Mouse (Mus musculus) E14TG2a.4 (cell line): ENCODE results near the gene Bcr.

Source experiments
- H3K27me3 ChIP-seq: 2 replicates; pipeline ENCODE4 v1.6.1; 2014; ENCODE audit warnings: low read length, control low read depth; ENCODE audit not compliant: insufficient read depth
- H3K36me3 ChIP-seq: 2 replicates; pipeline ENCODE4 v1.6.1; 2014; ENCODE audit warnings: low read length, control low read depth; ENCODE audit not compliant: insufficient read depth
- H3K4me1 ChIP-seq: replicated peaks from 2 replicates; pipeline ENCODE4 v1.6.1; 2014; ENCODE audit warnings: low read depth, low read length, control low read depth
- H3K4me3 ChIP-seq: replicated peaks from 2 replicates; pipeline ENCODE4 v1.5.1; 2014; ENCODE audit warnings: mild to moderate bottlenecking, low read length
- H3K9me3 ChIP-seq: 2 replicates; pipeline ENCODE4 v1.6.1; 2014; ENCODE audit warnings: low read length, control low read depth
- CTCF ChIP-seq: conservative IDR thresholded peaks from 2 replicates; pipeline ENCODE4 v1.5.1; 2014; ENCODE audit warnings: low read length
- NANOG ChIP-seq: IDR thresholded peaks from 2 replicates; pipeline ENCODE4 v1.6.1; 2014; ENCODE audit warnings: borderline replicate concordance, low read length, mixed read lengths
- POU5F1 ChIP-seq: IDR thresholded peaks from 2 replicates; pipeline ENCODE4 v1.6.1; 2014; ENCODE audit warnings: low read length, borderline replicate concordance

Gene Bcr

DNA sequence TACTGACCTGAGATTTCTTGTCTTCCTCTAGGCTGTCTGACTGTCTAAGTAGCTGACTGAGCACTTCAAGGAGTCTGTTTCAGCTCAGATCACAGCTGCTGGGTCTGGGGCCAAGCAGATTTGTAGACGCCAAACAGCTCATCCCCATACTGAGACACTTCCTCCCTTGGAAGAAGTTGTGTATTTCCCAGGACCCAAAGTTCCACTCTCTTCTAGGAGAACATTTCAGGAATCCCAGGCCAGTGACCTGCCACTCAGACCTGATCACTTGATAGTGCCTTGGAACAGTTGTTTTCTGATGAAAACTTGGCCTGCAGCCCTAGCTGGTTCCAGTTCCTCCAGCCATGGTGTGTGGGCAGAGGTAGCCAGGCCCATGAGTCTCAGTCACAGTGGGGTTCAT, 140.3 kb downstream of the Bcr start:
- Histone ChIP-seq H3K4me1 (no peaks in the 10 kb centered on the region), H3K36me3 (no peaks in the 10 kb centered on the region), H3K27me3 (peaks cover 6% of the 10 kb centered on the region; the same call in 1 of the 2 replicates), H3K9me3 (no peaks in the 10 kb centered on the region), H3K4me3 (no peak overlapping the region)
- TF ChIP-seq CTCF (no peak), NANOG (no peak), POU5F1 (no peak)

DNA sequence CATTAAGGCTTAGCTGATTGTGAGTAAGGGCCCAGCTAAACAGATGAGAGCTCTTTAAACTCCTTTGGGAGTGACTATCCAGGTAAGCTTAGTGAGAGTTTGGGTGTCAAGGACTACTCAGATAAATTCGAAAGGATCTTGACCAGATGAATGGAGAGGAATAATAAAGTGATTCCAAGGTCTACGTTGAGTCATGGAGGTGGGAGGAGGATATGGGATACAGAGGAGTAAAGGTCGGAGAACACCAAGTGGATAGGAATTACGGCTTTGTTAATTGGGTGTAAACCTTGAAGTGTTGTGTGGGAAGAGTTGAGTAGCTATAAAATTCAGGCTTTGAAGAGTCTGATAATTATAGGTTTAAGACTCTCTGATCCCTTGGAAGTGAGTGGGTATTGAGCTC, 145.8 kb downstream of the Bcr start:
- Histone ChIP-seq H3K4me1 (peaks cover 15% of the 10 kb centered on the region), H3K27me3 (peaks cover 6% of the 10 kb centered on the region; the same call in 1 of the 2 replicates), H3K4me3 (no peak overlapping the region), H3K9me3 (no peaks in the 10 kb centered on the region), H3K36me3 (no peaks in the 10 kb centered on the region)
- TF ChIP-seq NANOG (no peak), POU5F1 (no peak), CTCF (no peak)

DNA sequence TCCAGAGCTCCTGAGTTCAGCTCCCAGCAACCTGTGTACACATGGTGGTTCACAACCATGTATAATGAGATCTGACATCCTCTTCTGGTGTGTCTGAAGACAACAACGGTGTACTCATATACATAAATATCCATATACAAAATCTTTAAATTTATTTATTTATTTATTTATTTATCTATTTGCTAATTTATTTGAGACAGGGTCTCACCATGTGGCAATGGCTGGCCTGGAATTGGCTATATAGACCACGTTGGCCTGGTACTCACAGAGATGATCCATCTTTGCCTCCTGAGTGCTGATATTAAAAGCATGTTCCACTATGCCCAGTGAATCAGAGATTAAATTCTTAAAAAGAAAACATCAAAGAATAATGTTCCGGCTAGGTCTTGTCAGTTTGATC, 150.4 kb downstream of the Bcr start:
- H3K36me3 ChIP-seq: no peaks in the 10 kb centered on the region
- H3K4me3 ChIP-seq: no peak overlapping the region
- TF ChIP-seq NANOG: no peak
- no peak for TF ChIP-seq POU5F1
- no peak for TF ChIP-seq CTCF

DNA sequence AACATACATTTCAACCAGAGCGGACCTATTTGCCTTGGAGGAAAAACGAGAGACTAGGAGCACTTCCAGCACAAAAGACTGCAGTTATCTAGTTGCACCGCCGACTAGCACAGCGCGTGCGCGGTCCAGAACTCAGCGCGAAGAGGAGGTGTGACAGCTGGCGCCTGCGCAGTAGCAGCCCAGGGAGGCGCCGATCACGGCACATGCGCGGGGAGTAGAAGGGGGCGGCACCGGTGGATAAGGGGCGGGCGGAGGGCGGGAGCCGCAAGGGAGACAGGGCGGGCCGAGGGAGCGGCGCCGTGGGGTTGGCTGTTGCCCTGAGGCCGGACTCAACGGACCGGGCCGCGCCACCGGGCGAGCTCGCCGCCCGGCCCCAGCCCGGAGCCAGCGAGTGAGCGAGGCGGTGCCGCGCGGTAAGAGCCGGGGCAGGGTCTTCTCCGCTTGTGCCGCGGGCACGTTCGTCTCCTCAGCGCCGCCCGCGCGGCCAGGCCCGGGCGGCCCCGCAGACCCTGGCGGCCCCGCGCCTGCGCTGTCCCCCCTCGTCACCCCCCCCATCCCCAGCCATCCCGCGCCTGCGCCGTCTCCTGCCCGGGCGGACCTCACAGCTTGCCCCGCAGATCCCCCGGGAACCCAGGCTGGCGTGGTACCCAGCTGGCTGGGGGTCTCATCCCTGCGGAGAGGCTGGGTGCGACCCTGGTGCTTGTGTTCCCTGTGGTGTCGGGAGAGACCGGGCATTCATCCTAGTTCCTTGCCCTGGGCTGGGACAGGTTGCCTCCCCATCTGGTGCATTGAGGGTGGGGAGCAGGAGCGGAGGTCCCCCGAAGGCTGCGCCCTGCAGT, 151.6 kb downstream of the Bcr start, which contains the start of gene Specc1l:
Specc1l (plus strand) TSS at position 267 of the 839 bp plus-strand sequence.
- peaks cover 27% of the 10 kb centered on the region for H3K4me1 ChIP-seq
- TF ChIP-seq POU5F1: no peak
- TF ChIP-seq CTCF: no peak
- no peak for TF ChIP-seq NANOG

More for the DNA sequence above, 150.4 kb downstream of the Bcr start:
- H3K4me1 ChIP-seq: peaks cover 27% of the 10 kb centered on the region
- no peaks in the 10 kb centered on the region for H3K9me3 ChIP-seq
- H3K27me3 ChIP-seq: no peaks in the 10 kb centered on the region

DNA sequence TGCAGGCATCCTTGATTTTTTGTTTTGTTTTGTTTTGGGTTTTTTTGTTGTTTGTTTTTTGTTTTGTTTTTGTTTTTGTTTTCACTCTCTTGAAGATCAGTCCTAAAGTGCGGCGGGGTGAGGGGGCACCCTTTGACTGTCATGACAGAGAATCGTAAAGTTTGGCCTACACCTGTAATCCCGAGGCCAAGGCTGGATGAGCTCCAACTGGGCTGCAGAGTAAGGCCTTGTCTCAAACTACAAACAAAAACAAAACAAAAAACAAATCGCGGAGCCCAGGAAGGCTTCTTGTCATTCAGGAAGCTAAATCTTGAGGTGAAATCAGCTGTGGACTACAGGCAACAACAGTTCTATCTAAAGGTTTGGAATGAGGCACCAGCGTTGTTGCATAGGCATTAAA, 152.6 kb downstream of the Bcr start:
- H3K4me1 ChIP-seq: peaks cover 24% of the 10 kb centered on the region
- peak overlapping the region; percentile 91 for H3K4me3 ChIP-seq
- TF ChIP-seq CTCF (no peak), POU5F1 (no peak), NANOG (no peak)
- H3K36me3 ChIP-seq: no peaks in the 10 kb centered on the region
- H3K9me3 ChIP-seq: no peaks in the 10 kb centered on the region
- no peaks in the 10 kb centered on the region for H3K27me3 ChIP-seq

More for the DNA sequence above, 151.6 kb downstream of the Bcr start, which contains the start of gene Specc1l:
- Histone ChIP-seq H3K9me3 (no peaks in the 10 kb centered on the region), H3K4me3 (peak within 1 kb of the TSS; percentile 91), H3K36me3 (no peaks in the 10 kb centered on the region), H3K27me3 (no peaks in the 10 kb centered on the region)

DNA sequence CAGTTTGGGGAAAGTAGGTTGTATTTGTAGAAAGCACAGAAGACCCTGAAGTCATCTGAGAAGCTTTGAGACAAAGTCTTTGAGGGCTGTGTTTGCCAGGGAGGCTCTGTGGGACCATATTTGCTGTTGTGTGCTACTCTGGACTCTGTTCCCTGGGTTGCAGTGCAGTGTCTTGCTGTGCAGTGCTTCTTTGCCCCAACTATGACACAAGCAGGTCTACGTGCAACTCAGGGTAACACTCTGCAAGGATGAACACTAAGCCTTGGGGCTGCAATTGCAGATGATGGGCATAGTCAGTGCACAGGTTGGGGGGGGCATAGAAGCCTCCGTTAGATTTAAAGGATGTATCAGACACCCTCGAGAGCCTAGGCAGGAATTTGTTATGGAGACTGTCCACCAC, 160.3 kb downstream of the Bcr start:
- no peaks in the 10 kb centered on the region; the same call in 1 of the 2 replicates for H3K36me3 ChIP-seq
- no peak overlapping the region for H3K4me3 ChIP-seq
- TF ChIP-seq POU5F1 (no peak), NANOG (no peak), CTCF (no peak)
- H3K4me1 ChIP-seq: 0 out of 2 replicates have a peak, but pooled peaks cover 4% of the 10 kb centered on the region
- H3K9me3 ChIP-seq: peaks cover 8% of the 10 kb centered on the region; the same call in 1 of the 2 replicates
- H3K27me3 ChIP-seq: no peaks in the 10 kb centered on the region

DNA sequence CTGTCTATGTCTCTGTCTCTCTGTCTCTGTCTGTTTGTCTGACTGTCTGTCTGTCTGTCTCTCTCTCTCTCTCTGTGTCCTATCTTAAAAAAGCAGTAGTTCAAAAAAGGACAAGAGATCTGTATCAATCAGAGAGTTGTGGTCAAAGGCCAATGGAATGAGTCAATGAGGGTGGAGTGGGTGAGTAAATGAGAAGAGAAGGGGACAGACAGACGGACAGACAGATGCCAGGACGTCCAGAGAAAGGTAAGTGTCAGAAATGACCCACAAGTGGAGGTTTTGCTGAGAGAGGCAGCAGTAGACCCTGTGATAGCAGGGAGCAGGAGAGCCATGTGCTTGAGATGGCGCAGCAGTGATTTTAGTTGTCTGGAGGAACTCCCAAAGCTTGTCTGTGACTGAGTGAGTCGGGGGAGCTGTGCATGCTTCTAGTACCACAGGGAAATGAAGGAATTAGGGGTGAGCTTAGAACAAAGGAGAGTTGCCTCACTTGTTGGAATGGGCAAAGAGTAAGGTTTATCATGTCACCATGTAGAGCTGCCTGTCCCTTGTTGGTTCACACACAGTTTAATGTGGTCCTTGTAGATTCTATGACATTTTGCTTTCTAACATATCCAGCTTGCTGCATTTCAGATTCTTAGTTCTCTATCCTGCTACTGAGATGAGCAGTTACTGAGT, 161.7 kb downstream of the Bcr start:
- no peak for TF ChIP-seq CTCF
- no peak for TF ChIP-seq POU5F1
- TF ChIP-seq NANOG: no peak
- no peak overlapping the region for H3K4me3 ChIP-seq
- peaks cover 8% of the 10 kb centered on the region; the same call in 1 of the 2 replicates for H3K9me3 ChIP-seq
- no peaks in the 10 kb centered on the region for H3K27me3 ChIP-seq
- H3K4me1 ChIP-seq: peaks cover 10% of the 10 kb centered on the region; the same call in 1 of the 2 replicates
- H3K36me3 ChIP-seq: no peaks in the 10 kb centered on the region; the same call in 1 of the 2 replicates

DNA sequence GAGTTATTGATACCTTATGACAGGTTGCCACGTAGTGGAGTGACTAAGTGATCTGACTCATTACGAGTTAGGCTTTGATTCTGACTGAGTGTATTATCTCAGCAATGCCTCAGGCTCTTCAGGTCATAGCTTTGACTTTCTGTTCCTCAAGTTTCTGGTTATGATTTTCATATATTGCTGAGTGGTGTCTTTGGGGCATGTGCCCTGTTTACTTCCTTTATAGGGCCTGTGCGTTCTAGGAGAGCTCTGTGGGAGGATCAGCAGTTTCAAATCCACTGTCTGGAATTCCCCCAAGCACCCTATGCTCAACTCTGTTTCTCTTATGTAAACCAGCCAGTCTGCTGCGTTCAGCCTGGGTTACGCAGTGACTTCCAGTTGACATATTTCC, 162.2 kb downstream of the Bcr start:
- Histone ChIP-seq H3K36me3 (no peaks in the 10 kb centered on the region; the same call in 1 of the 2 replicates), H3K4me3 (no peak overlapping the region), H3K9me3 (peaks cover 8% of the 10 kb centered on the region; the same call in 1 of the 2 replicates), H3K27me3 (no peaks in the 10 kb centered on the region), H3K4me1 (peaks cover 15% of the 10 kb centered on the region)
- TF ChIP-seq POU5F1 (no peak), CTCF (no peak), NANOG (no peak)
